Mouse (Mus musculus) Patski (cell line): ENCODE measurements around the gene Mas1. TPM values are rescaled to one million over a fixed set of nuclear protein-coding genes. Genes with fewer than 3 reads are reported as not detected.
"Not testable (repeated sequence)": the region's sequence is repeated elsewhere in the genome, so short reads cannot be mapped to it uniquely, and the experiment has no call there.

Experiments
- ATAC-seq: fragments of 100-300 bp; one replicate; pipeline ENCODE4 v1.8.0; 2021
- CTCF ChIA-PET: fragments of 350-600 bp; sonication (Branson Sonifier 250); formaldehyde crosslinking; loops from one replicate; lab custom pipeline; 2022; ENCODE audit warnings: inconsistent platforms; lab: Charles Lee
- POLR2A ChIA-PET: fragments of 350-600 bp; sonication (Branson Sonifier 250); formaldehyde crosslinking; loops from one replicate; lab custom pipeline; 2022; ENCODE audit warnings: antibody characterized with exemption, inconsistent platforms; lab: Charles Lee
- DNase-seq: peaks from one replicate; pipeline ENCODE4 v3.0.0-alpha.2; 2011; ENCODE audit warnings: low read depth, low spot score
- H3K27me3 ChIP-seq: fragments of 371-371 bp; one replicate; pipeline ENCODE4 v1.5.1; 2021
- CTCF ChIP-seq: fragments of 100-300 bp; IDR thresholded peaks from one replicate; pipeline ENCODE4 v1.5.1; 2021
- in situ Hi-C: fragments of 300-500 bp; cut with MboI; formaldehyde crosslinking; loops from 3 replicates; pipeline ENCODE4 v1.11.1; 2018; ENCODE audit warnings: low pct_unique_long_range_greater_than_20kb, mixed read lengths
- polyA plus RNA-seq: library from polyadenylated mRNA; unstranded; gene quantifications from one replicate; pipeline ENCODE4 v1.2.3, GENCODE M21; 2021

The Mas1 gene
- polyA plus RNA-seq, 1 experiment from 2014 or later, result not detected

- ATAC-seq (no peak), DNase-seq (no peak)
- CTCF ChIA-PET, result no interaction called here
- no peak for TF ChIP-seq CTCF
- in situ Hi-C loops, result no loop called here
- POLR2A ChIA-PET, result interaction anchor here (0.7 kb wide), 1 partner anchor 13 kb away, joined by 5 read pairs; no protein-coding TSS in a partner anchor
- H3K27me3 ChIP-seq, result no peaks in the 10 kb centered on the region
These were observed 35.7 kb upstream of the Mas1 start for GRCm38 (mm10) chr17:12903372-12904333.

- DNase-seq (no peak), ATAC-seq (no peak)
- ChIA-PET CTCF (interaction anchor here (1.0 kb wide), 1 partner anchor 22 kb away, joined by 3 read pairs; no protein-coding TSS in a partner anchor), POLR2A (no interaction called here)
- no peaks in the 10 kb centered on the region for H3K27me3 ChIP-seq
- no peak for TF ChIP-seq CTCF
- in situ Hi-C loops, result no loop called here
These were observed 34.3 kb upstream of the Mas1 start for GRCm38 (mm10) chr17:12902291-12902690.

GRCm38 (mm10) chr17:12898607-12899006 lies 30.7 kb upstream of the Mas1 start:
- ATAC-seq, DNase-seq, in situ Hi-C loops, H3K27me3 ChIP-seq, POLR2A ChIA-PET, CTCF ChIA-PET: not testable (repeated sequence)

GRCm38 (mm10) chr17:12897674-12898073 lies 29.7 kb upstream of the Mas1 start:
- CTCF ChIA-PET, result no interaction called here
- ATAC-seq, result no peak
- no peaks in the 10 kb centered on the region for H3K27me3 ChIP-seq
- TF ChIP-seq CTCF, result no peak
- POLR2A ChIA-PET, result no interaction called here
- in situ Hi-C loops, result no loop called here
- DNase-seq, result no peak

GRCm38 (mm10) chr17:12892033-12892432 lies 24.1 kb upstream of the Mas1 start:
- POLR2A ChIA-PET, result no interaction called here
- no peak for TF ChIP-seq CTCF
- no peak for DNase-seq
- H3K27me3 ChIP-seq, result no peaks in the 10 kb centered on the region
- CTCF ChIA-PET, result interaction anchor here (1.8 kb wide), 1 partner anchor 104 kb away, joined by 4 read pairs; no protein-coding TSS in a partner anchor
- in situ Hi-C loops, result no loop called here
- no peak for ATAC-seq

- CTCF ChIA-PET, result interaction anchor here (1.3 kb wide), 1 partner anchor 106 kb away, joined by 5 read pairs; no protein-coding TSS in a partner anchor
- in situ Hi-C loops, result no loop called here
- ATAC-seq (no peak), DNase-seq (no peak)
- H3K27me3 ChIP-seq, result no peaks in the 10 kb centered on the region
- POLR2A ChIA-PET, result no interaction called here
- TF ChIP-seq CTCF, result no peak
These were observed 23.1 kb upstream of the Mas1 start for GRCm38 (mm10) chr17:12891054-12891453.

- no peak for DNase-seq
- ChIA-PET CTCF (no interaction called here), POLR2A (no interaction called here)
- TF ChIP-seq CTCF, result no peak
- H3K27me3 ChIP-seq, result no peaks in the 10 kb centered on the region
- in situ Hi-C loops, result no loop called here
- no peak for ATAC-seq
These were observed 19.3 kb upstream of the Mas1 start for GRCm38 (mm10) chr17:12887021-12887775.

GRCm38 (mm10) chr17:12886620-12887019 lies 18.7 kb upstream of the Mas1 start:
- no peak for DNase-seq
- TF ChIP-seq CTCF, result no peak
- in situ Hi-C loops, result no loop called here
- ATAC-seq, result no peak
- no peaks in the 10 kb centered on the region for H3K27me3 ChIP-seq
- CTCF ChIA-PET, result no interaction called here
- POLR2A ChIA-PET, result no interaction called here

- no peak for TF ChIP-seq CTCF
- POLR2A ChIA-PET, result no interaction called here
- in situ Hi-C loops, result no loop called here
- no peak for ATAC-seq
- CTCF ChIA-PET, result interaction anchor here (1.4 to 3.3 kb wide), 2 partner anchors 54 to 115 kb away, joined by 4 to 20 read pairs; no protein-coding TSS in a partner anchor
- H3K27me3 ChIP-seq, result no peaks in the 10 kb centered on the region
- DNase-seq, result no peak
These were observed 13.3 kb upstream of the Mas1 start for GRCm38 (mm10) chr17:12881216-12881615.

- ChIA-PET POLR2A (no interaction called here), CTCF (interaction anchor here (0.7 to 3.3 kb wide), 10 partner anchors 12 to 129 kb away, joined by 3 to 20 read pairs (median 4); no protein-coding TSS in a partner anchor)
- ATAC-seq, result peak; percentile 72
- peak; percentile 30 for DNase-seq
- H3K27me3 ChIP-seq, result no peaks in the 10 kb centered on the region
- peak; percentile 93 for TF ChIP-seq CTCF
- in situ Hi-C loops, result no loop called here
These were observed 12.2 kb upstream of the Mas1 start for GRCm38 (mm10) chr17:12880178-12880577.
